Mouse (Mus musculus) ovary, adult 18-20 months (tissue): Measurements from ENCODE around the gene Adamts18.

Source experiments
- DNase-seq: peaks from one replicate; pipeline ENCODE4 v3.0.0; 2022; ENCODE audit warnings: low spot score, mixed read lengths

The Adamts18 gene

DNA sequence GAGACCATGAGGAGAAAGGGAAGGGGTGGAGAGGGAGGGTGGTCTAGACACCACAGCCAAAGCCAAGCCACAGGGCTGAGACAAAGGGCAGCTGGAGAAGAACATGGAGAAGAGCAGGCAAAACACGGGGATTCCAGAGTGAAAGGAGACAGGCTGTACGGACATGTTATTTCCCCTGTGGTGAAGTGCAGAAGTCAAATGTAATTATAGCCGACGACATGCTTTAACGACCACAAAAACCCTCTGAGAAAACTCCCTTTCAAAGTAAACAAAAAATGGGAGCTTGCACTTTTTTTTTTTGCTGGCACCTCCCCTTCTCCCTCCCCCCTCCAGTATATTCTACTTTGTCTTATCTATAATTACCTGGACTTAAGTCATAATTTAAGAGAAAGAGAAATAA lies 92.7 kb downstream of the Adamts18 start:
- DNase-seq, result no peak

- no peak for DNase-seq
Measured at GRCm38 (mm10) chr8:113753153-113753552, 95.4 kb downstream of the Adamts18 start.

DNA sequence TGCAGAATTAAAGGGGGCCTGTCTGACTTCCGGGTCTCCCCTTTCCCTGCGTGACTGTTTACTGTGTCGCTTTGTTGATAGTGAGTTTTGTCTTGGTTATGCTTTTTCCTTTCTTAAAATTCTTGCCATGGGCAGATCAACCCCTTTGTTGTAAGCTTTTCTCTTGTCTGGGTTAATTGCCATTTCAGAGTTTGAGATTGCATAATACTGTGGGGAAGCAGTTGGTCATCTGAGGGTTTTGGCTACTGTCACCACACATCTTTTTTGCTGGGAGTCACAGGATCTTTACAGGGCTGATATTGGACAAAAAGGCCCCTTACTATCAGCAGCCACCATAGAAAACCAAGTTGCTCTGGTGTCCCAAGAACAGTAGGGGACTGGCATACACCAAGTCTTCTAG lies 96.2 kb downstream of the Adamts18 start:
- DNase-seq, result no peak

DNA sequence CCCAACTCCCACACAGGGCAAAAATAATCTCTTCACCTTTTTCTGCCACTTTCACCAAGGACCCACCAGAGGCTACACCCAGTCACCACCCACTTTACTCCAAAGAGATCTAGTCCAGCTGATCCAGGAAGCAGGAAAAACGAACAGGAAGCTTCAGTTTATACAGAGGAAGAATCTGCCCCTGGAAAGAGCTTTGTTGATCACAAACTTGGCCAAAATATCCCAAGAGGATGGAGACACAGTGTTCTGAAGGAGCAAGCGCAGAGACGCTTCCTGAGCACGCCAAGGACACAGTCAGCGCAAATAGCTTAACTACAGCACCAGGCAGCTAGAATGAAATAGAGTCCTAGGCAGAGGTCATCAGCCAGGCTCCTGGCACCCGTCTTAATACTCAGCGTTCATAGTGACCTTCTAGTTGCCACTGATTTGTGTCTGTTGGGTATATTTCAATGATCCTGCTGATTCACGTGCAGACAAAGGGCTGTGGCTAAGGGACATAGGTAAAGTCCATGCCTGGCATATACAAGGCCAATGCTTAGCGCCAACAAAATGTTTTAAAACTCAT lies 113.0 kb downstream of the Adamts18 start:
- DNase-seq, result peak; percentile 2

DNA sequence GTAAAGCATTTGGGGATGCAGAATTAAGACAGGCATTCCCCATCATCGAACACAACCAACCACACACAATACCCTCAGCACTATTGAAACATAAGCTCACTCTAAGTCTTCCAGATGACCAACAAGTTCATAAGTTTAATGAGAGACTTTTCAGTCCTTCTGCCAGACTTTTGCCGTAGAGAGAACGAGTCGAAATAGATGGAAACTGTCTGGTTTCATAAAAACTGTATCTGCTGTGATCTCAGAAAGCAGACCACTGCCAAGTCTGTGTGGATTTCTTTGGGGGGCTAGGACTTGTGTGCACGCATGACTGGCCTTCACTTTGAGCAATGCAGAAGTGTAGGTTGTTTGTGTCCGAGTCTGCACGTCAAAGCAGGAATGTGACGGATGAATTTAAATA lies 123.2 kb downstream of the Adamts18 start:
- no peak for DNase-seq

- no peak for DNase-seq
Measured at GRCm38 (mm10) chr8:113723873-113724538, 124.5 kb downstream of the Adamts18 start.

- no peak for DNase-seq
Measured at GRCm38 (mm10) chr8:113721459-113721858, 127.1 kb downstream of the Adamts18 start.

GRCm38 (mm10) chr8:113704968-113705367 lies 143.6 kb downstream of the Adamts18 start:
- no peak for DNase-seq

- DNase-seq, result no peak
Measured at GRCm38 (mm10) chr8:113691622-113692343, 156.8 kb downstream of the Adamts18 start.

GRCm38 (mm10) chr8:113688543-113688915 lies 160.0 kb downstream of the Adamts18 start:
- no peak for DNase-seq

- no peak for DNase-seq
Measured at GRCm38 (mm10) chr8:113687889-113688542, 160.5 kb downstream of the Adamts18 start.

DNA sequence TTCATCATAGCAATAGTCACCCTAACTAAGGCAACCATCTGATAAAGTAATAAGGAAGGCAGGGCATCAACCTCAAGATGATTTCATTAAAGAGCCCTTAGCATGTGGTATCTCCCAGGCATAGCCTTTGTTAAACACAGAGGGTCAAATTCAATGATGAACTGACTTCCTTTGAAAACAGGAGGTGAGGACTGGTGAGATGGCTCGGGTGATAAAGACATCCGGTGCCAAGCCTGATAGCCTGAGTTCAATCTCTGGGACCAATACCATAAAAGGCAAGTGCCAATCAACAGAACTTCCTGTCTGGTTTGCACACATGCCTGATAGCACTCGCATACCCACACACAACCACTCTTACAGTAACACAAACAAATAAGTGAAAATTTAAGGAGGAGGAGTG lies 169.2 kb downstream of the Adamts18 start:
- no peak for DNase-seq

- no peak for DNase-seq
Measured at GRCm38 (mm10) chr8:113676811-113677210, 171.7 kb downstream of the Adamts18 start.

GRCm38 (mm10) chr8:113675281-113675680 lies 173.3 kb downstream of the Adamts18 start:
- DNase-seq, result no peak

- DNase-seq, result no peak
Measured at GRCm38 (mm10) chr8:113674611-113675010, 173.9 kb downstream of the Adamts18 start.

DNA sequence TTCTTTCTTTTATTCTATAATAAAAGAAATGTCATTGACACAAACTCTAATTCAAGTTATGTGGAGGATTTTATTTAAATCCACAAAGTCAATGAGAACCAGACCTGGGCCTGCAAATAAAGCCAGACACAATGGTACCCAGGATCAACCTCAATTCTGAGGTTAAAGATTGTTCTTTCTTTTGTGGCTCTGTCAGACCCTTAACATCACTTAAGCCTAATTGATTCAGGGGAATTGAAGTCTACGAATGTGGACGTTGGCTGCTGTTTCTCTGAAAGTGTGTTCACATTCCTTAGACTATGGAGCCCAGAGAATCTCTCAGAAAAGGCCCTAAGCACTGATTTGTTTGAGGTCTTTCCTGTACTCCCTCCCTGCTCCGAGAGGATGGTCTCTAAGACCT lies 175.2 kb downstream of the Adamts18 start:
- no peak for DNase-seq

- no peak for DNase-seq
Measured at GRCm38 (mm10) chr8:113672599-113673255, 175.8 kb downstream of the Adamts18 start.

- no peak for DNase-seq
Measured at GRCm38 (mm10) chr8:113669924-113670323, 178.6 kb downstream of the Adamts18 start.

- no peak for DNase-seq
Measured at GRCm38 (mm10) chr8:113666714-113667432, 181.7 kb downstream of the Adamts18 start.

DNA sequence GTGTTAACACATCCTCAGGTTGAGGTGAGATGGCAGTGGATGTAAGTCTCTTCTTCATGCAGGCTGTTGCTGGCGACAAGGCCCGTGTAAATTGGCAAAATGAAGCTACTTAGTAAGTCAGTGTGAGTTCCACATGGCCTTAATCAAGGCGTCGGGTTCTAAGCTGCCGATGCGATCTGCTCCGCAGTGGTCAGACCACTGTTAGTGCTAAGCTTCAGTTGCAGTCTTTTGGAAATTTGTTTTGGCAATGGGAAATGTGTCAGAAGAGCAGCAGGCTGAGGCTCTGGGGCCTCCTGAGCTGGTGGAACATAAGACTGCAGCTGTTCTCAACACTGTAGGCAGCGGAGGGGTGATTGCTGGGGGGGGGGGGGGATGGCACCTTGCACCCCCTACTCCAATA lies 182.6 kb downstream of the Adamts18 start:
- no peak for DNase-seq

DNA sequence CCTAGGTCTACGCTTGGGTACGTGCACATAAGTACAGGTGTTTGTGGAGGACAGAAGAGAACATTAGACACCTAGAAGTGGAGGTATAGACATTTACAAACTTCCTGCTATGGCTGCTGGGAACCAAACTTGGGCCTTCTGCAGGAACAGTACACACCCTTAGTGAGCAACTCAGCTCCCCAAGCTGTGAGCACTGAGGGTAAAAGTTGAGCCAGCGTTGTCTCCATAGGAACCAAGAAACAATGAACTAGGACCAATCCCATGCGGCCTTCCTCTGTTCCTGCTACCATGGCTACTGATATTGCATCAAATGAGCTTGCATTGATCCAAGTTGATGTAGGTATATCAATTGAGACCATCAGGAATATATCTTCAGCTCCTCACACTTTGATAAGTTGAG lies 183.5 kb downstream of the Adamts18 start:
- no peak for DNase-seq

GRCm38 (mm10) chr8:113664544-113664943 lies 184.0 kb downstream of the Adamts18 start:
- DNase-seq, result peak; percentile 63
